Mouse (Mus musculus): ENCODE data around the gene Myo18a. TPM values are rescaled to one million over a fixed set of nuclear protein-coding genes. Genes with fewer than 3 reads are reported as not detected.

Gene Myo18a
- polyA plus RNA-seq, 1 experiment from 2014 or later, result 45.4 TPM

DNA sequence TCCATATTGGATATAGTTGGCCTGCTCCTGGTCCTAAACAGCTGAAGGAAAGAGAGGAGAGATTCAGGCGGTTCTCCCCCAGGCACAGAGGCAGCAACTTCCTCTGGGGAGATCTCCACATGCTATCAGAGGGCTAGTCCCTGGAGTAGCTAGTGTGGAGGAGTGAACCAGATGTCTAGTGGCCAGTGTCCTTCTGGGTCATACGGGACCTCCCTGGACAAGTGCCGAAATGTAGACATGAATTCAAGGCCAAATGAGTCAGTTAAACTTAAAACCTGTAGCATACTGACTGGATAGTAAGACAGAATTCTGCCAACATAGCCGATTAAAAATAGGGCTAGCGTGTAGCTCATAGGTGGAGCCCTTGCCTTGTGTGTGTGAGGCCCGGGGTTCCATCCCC is 43.8 kb downstream of the Myo18a start:
- no peaks in the 10 kb centered on the region for H3K27me3 ChIP-seq
- no peak overlapping the region for H3K4me2 ChIP-seq
- ATAC-seq (ENCODE audit: low FRiP score), result no peak
- WGBS, result 88% methylated on average over 6 of the region's 6 CpGs
- H3K4me3 ChIP-seq, result no peak overlapping the region
- peaks cover 37% of the 10 kb centered on the region for H3K4me1 ChIP-seq (replicated peaks)
- no peaks in the 10 kb centered on the region for H3K9me3 ChIP-seq
- H3K27ac ChIP-seq, result no peak overlapping the region
- peaks cover under 1% of the 10 kb centered on the region; the same call in 1 of the 2 replicates for H3K36me3 ChIP-seq
- H3K9ac ChIP-seq, result no peak overlapping the region

DNA sequence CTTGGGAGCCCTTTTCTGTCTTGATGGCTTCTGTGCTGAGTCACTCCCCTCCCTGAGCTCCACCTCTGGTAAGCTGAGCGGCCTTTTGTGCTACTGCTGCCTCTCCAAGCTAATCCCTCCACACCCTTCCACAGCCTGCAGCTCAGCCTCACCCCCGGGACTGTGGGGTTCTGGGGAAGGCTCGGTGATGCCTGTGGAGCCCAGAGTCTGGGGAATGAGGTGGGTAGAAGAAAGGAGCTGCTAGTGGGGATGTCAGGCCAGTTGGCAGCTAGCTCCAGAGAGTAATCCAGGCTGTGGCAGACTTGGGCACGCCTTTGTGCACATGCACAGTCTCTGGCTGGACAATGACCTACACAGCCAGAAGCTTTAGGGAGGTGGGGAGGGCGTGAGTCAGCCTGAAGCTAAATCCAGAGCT is 45.0 kb downstream of the Myo18a start:
- WGBS, result 34% methylated on average over 5 of the region's 5 CpGs
- H3K27me3 ChIP-seq, result no peaks in the 10 kb centered on the region
- H3K9ac ChIP-seq, result peak overlapping the region; percentile 35; the same call in 1 of the 2 replicates
- H3K9me3 ChIP-seq, result no peaks in the 10 kb centered on the region
- peaks cover 31% of the 10 kb centered on the region for H3K4me1 ChIP-seq (replicated peaks)
- no peak overlapping the region for H3K4me3 ChIP-seq
- no peak overlapping the region for H3K4me2 ChIP-seq
- H3K36me3 ChIP-seq, result peaks cover 11% of the 10 kb centered on the region
- no peak for ATAC-seq (ENCODE audit: low FRiP score)
- 0 out of 2 replicates have a peak overlapping the region, but pooled peaks have one; percentile 12 for H3K27ac ChIP-seq

DNA sequence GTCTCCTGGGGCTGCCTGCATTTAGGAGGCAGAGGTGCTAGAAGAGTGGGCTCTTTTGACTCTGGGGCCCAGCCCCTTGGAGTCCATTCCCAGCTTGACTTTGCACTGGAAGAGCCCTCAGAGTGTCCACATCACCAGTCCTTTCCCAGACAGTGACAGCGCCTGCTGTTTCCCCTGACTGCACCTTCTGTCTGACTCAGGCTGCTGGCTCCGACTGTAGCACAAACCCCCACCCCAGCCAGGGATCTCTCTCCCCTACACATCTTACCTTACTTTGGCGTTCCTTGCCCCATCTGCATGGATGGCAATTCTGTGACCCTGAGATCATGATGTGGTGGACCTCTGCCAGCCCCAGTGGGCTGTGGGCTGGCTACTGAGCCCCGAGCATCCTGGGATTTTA is 46.2 kb downstream of the Myo18a start:
- no peak for ATAC-seq (ENCODE audit: low FRiP score)
- H3K9ac ChIP-seq, result peak overlapping the region; percentile 24; the same call in 1 of the 2 replicates
- H3K4me1 ChIP-seq (replicated peaks), result peaks cover 28% of the 10 kb centered on the region
- H3K4me3 ChIP-seq, result no peak overlapping the region
- H3K36me3 ChIP-seq, result peaks cover 11% of the 10 kb centered on the region
- no peaks in the 10 kb centered on the region for H3K9me3 ChIP-seq
- H3K27me3 ChIP-seq, result no peaks in the 10 kb centered on the region
- WGBS, result 61% methylated on average over 4 of the region's 4 CpGs
- H3K4me2 ChIP-seq, result no peak overlapping the region
- H3K27ac ChIP-seq, result no peak overlapping the region

DNA sequence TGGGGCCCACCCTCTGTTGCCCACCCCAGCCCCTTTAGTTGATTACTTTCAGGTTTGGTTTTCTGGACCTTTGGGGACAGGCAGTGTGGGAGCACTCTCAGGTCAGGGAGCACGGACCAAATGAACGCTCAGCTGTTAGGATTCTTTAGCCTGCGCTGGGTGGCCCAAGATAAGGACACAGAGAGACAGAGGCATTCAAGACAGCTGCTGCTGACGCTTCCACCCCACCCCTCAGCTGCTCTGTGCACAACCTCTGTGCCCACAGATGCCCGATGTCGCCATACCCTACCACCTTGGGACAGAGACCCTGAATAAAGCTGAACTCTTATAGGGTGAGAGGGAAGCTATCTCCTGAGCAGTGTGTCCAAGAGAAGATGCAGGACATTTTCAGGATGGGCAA is 47.0 kb downstream of the Myo18a start:
- ATAC-seq (ENCODE audit: low FRiP score), result no peak
- WGBS, result 92% methylated on average over 6 of the region's 6 CpGs
- Histone ChIP-seq H3K27me3 (no peaks in the 10 kb centered on the region), H3K4me3 (no peak overlapping the region), H3K9ac (no peak overlapping the region), H3K36me3 (peaks cover 11% of the 10 kb centered on the region), H3K27ac (no peak overlapping the region), H3K9me3 (no peaks in the 10 kb centered on the region), H3K4me1 (replicated peaks) (peaks cover 33% of the 10 kb centered on the region), H3K4me2 (no peak overlapping the region)

DNA sequence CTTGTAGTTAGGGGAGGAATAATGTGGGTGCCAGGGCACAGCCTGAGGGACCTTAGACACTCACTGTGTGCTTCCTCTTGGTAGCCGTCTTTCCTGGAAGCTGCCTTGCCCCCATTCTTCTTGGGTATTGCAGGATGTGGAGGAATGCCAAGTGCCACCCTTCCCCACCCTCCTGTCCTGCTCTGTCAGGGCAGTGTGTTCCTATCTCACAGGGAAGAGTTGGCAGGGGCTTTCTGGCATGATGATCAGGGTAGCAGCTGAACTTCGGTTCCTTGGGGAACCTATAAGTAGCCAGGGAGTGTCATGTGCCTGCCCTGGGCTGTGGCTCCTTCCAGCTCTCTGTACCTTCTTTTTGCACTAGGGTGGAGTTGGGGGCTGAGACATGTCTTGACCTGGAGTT is 50.9 kb downstream of the Myo18a start:
- Histone ChIP-seq H3K27ac (no peak overlapping the region), H3K9ac (no peak overlapping the region), H3K36me3 (peaks cover 29% of the 10 kb centered on the region), H3K27me3 (no peaks in the 10 kb centered on the region), H3K4me1 (replicated peaks) (peaks cover 16% of the 10 kb centered on the region), H3K4me3 (no peak overlapping the region), H3K4me2 (no peak overlapping the region), H3K9me3 (no peaks in the 10 kb centered on the region)
- no peak for ATAC-seq (ENCODE audit: low FRiP score)
- 79% methylated on average over 2 of the region's 2 CpGs for WGBS

DNA sequence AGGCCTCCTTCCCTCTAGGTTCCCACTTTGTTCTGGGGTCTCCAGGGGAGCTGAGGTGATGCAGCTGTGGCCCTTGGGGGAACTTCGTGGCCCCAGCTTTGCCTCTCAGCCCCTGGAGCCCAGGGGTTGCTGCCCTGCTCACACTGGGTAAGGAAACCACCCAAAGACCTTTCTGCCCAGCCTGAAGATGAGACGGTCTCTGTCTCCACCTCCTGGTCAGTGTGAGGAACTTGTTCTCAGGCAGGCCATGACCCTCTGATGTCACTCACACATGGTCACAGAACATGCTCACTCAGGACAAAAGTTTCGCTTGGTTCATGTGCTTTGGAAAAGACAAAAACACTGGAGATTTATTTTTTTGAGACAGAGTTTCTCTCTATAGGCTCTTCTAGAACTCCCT is 53.0 kb downstream of the Myo18a start:
- Histone ChIP-seq H3K9ac (no peak overlapping the region), H3K4me1 (replicated peaks) (peaks cover 11% of the 10 kb centered on the region; the same call in 1 of the 2 replicates), H3K4me2 (no peak overlapping the region), H3K4me3 (no peak overlapping the region), H3K27ac (no peak overlapping the region), H3K36me3 (peaks cover 50% of the 10 kb centered on the region), H3K27me3 (no peaks in the 10 kb centered on the region), H3K9me3 (no peaks in the 10 kb centered on the region)
- ATAC-seq (ENCODE audit: low FRiP score), result no peak
- WGBS, result 21% methylated on average over 3 of the region's 3 CpGs

DNA sequence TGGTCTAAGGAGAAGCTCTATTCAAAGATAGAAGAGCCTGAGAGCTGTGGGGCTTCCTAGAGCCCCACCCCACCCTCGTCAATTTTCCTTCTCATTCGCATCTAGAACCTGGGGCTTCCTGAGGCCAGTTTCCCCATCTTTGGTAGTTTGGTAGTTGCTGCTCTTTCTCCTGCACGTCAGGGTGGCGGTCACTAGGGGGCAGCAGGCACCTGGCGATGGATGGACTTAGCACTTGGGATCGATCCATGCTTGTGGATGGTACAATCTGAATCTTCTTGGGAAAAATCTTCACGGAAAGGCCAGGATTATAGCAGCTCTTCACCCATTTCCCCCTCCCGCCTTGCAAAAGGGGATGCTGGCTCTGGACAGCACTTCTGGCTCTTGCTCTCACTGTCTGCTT is 58.6 kb downstream of the Myo18a start:
- Histone ChIP-seq H3K9ac (no peak overlapping the region), H3K4me3 (no peak overlapping the region), H3K9me3 (no peaks in the 10 kb centered on the region), H3K4me2 (no peak overlapping the region), H3K4me1 (replicated peaks) (peaks cover 15% of the 10 kb centered on the region), H3K27me3 (peaks cover 20% of the 10 kb centered on the region), H3K36me3 (peaks cover 71% of the 10 kb centered on the region), H3K27ac (0 out of 2 replicates have a peak overlapping the region, but pooled peaks have one; percentile 30)
- WGBS, result 14% methylated on average over 8 of the region's 8 CpGs
- no peak for ATAC-seq (ENCODE audit: low FRiP score)

DNA sequence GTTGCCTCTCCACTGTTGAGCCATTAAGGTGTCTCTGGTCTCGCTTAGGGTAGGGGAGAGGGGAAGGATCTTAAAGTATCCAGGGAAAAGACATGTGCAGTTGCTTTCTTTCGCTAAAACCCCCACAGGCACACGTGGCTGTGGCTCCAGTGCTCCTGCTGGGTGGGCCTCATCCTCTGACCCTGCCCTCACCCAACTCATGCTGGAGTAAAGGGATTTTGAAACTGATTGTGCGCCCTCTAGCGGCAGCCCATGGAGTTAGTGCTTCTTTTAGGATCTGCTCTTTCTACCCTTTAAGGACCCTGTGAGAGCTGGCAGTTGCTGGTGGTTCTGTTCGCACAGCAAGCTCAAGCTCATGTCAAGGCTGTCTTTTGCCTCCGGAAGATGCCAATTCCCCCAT is 59.7 kb downstream of the Myo18a start:
- H3K4me3 ChIP-seq, result no peak overlapping the region
- WGBS, result 14% methylated on average over 7 of the region's 7 CpGs
- H3K9ac ChIP-seq, result no peak overlapping the region
- H3K36me3 ChIP-seq, result peaks cover 68% of the 10 kb centered on the region
- peaks cover 25% of the 10 kb centered on the region for H3K27me3 ChIP-seq
- H3K4me1 ChIP-seq (replicated peaks), result peaks cover 26% of the 10 kb centered on the region
- H3K27ac ChIP-seq, result no peak overlapping the region
- no peak overlapping the region for H3K4me2 ChIP-seq
- no peaks in the 10 kb centered on the region for H3K9me3 ChIP-seq
- ATAC-seq (ENCODE audit: low FRiP score), result no peak

DNA sequence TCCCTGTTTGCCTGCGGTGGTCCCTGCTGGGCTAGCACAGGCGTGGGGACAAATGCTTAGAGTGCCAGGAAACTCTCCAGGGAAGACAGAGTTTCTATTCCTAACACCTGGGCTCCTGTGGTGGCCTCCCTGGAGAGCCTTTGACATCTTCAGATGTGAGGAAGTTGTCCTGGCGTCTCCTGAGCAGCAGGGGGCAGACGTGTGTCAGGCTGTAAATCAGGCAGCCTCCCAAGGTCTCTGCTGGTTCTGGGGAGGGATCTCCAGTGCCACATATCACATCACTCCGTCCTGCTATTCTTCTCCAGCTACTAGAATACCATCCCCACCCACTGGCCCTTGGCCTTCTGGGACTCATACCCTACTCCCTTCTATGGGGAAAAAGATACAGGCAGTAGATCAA is 62.8 kb downstream of the Myo18a start:
- peaks cover 65% of the 10 kb centered on the region for H3K36me3 ChIP-seq
- peaks cover 27% of the 10 kb centered on the region for H3K27me3 ChIP-seq
- no peak overlapping the region for H3K4me2 ChIP-seq
- H3K27ac ChIP-seq, result peak overlapping the region; percentile 64; the same call in 1 of the 2 replicates
- no peak overlapping the region for H3K4me3 ChIP-seq
- peaks cover 48% of the 10 kb centered on the region for H3K4me1 ChIP-seq (replicated peaks)
- H3K9ac ChIP-seq, result peak overlapping the region; percentile 6; the same call in 1 of the 2 replicates
- ATAC-seq (ENCODE audit: low FRiP score), result 0 out of 2 replicates have a peak, but pooled peaks have one; percentile 23
- WGBS, result 1% methylated on average over 5 of the region's 5 CpGs
- no peaks in the 10 kb centered on the region for H3K9me3 ChIP-seq

DNA sequence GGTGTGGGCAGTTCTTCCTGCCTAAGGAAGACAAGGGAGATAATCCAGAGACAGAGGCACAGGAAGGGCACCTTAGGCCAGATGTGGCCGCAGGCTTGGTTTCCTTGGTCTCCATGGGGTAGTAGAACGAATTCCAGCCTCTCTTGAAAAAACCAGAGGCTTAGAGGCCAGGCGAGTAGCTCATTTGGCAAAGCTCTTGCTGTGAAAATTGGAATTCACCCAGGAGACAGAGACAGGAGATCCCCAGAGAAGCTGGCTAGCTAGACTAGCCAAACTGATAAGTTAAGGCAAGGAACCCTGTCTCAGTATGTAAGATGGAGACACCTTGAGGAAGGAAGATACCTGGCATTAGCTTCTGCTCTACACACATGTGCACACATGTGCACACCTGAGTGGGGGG is 63.3 kb downstream of the Myo18a start:
- H3K4me3 ChIP-seq, result no peak overlapping the region
- ATAC-seq (ENCODE audit: low FRiP score), result no peak
- H3K27ac ChIP-seq, result peak overlapping the region; percentile 64; the same call in 1 of the 2 replicates
- H3K36me3 ChIP-seq, result peaks cover 63% of the 10 kb centered on the region
- 48% methylated on average over 3 of the region's 3 CpGs for WGBS
- no peak overlapping the region for H3K4me2 ChIP-seq
- peaks cover 27% of the 10 kb centered on the region for H3K27me3 ChIP-seq
- 0 out of 2 replicates have a peak overlapping the region, but pooled peaks have one; percentile 6 for H3K9ac ChIP-seq
- H3K9me3 ChIP-seq, result no peaks in the 10 kb centered on the region
- peaks cover 52% of the 10 kb centered on the region for H3K4me1 ChIP-seq (replicated peaks)

DNA sequence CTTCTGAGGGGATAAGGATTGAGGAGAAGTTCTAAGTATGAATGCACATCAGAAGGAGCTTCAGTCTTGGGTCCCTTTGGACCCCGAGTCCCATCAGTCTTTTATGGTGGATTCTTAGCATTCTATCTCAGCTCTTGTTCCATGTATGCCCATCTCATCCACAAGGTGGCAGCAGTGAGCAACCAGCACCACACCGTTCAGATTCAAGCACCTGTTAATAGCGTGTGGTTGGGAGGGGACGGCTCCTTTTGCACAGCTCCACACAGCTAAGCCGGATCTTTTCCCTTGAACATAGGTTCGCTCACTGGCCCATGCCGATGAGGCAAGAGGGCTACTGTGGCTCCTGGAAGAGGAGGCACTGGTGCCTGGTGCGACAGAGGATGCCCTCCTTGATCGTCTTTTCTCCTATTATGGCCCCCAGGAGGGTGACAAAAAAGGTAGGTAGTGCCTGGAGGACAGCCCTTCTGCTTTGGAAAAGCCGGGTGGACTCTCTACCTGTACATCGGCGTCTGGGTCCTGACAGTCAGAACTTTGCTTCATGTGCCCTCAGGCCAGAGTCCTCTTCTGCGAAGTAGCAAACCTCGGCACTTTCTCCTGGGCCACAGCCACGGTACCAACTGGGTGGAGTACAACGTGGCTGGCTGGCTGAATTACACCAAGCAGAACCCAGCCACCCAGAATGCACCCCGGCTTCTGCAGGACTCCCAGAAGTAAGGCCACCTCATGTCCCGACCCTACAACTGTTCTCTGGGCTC is 64.4 kb downstream of the Myo18a start:
- H3K4me2 ChIP-seq, result no peak overlapping the region
- H3K36me3 ChIP-seq, result peaks cover 66% of the 10 kb centered on the region
- no peak for ATAC-seq (ENCODE audit: low FRiP score)
- H3K9me3 ChIP-seq, result no peaks in the 10 kb centered on the region
- no peak overlapping the region for H3K27ac ChIP-seq
- H3K4me3 ChIP-seq, result no peak overlapping the region
- no peak overlapping the region for H3K9ac ChIP-seq
- H3K4me1 ChIP-seq (replicated peaks), result peaks cover 52% of the 10 kb centered on the region
- H3K27me3 ChIP-seq, result peaks cover 30% of the 10 kb centered on the region
- 55% methylated on average over 18 of the region's 18 CpGs for WGBS

DNA sequence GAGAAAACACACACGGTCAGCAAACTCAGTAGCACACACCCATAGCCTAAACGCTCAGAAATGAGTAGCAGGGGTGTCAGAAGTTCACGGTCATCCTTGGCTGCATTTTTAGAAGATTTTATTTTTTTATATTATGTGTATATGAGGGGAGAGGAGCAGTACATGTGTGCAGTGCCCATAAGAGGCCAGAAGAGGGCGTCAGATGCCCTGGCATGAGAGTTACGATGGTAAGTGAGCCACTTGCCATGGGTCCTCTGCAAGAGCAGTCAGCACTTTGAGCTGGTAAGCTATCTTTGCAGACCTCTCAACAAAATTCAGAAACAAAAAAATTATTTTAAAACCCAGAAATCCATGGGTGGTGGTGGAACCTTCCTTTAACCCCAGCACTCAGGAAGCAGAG is 65.1 kb downstream of the Myo18a start:
- no peak overlapping the region for H3K27ac ChIP-seq
- no peak for ATAC-seq (ENCODE audit: low FRiP score)
- H3K9ac ChIP-seq, result no peak overlapping the region
- H3K36me3 ChIP-seq, result peaks cover 71% of the 10 kb centered on the region
- H3K4me1 ChIP-seq (replicated peaks), result peaks cover 48% of the 10 kb centered on the region
- no peak overlapping the region for H3K4me3 ChIP-seq
- H3K9me3 ChIP-seq, result no peaks in the 10 kb centered on the region
- H3K4me2 ChIP-seq, result no peak overlapping the region
- H3K27me3 ChIP-seq, result peaks cover 36% of the 10 kb centered on the region
- WGBS, result 79% methylated on average over 5 of the region's 5 CpGs
